Mouse (Mus musculus): ENCODE results near the gene Gns.

- TF ChIP-seq CTCF (IDR thresholded peaks at IDR 0.05; ENCODE audit: borderline replicate concordance, control insufficient read depth, extremely low read depth, insufficient read depth, low read length, poor library complexity) = no peak
- TF ChIP-seq POLR2A (IDR thresholded peaks at IDR 0.05; ENCODE audit: control insufficient read depth, extremely low read depth, insufficient read depth, low read length, poor library complexity) = no peak
These were observed 2.4 kb downstream of the Gns start for GRCm38 (mm10) chr10:121367271-121367670.
